16 mouse cellular contexts compared by ENCODE assay signal in genomic region chr13:71200656-71201055, GRCm38 (mm10).
DNase-seq lines count a peak whose midpoint lies in the region; ATAC-seq and TF ChIP-seq lines count a peak whose summit lies in the region.
"Had no signal": no experiment of that assay in that cellular context is flagged by ENCODE, and none has a peak within 500 bp of the region (broad histone marks: within the 10 kb centered on the region; RNA-seq: fewer than 3 reads in every experiment).

No protein-coding gene starts in this region.

- no peak overlapping the region for H3K9ac ChIP-seq in hindbrain, embryonic 13.5 days
- H3K9ac ChIP-seq: heart, embryonic 13.5 days had no signal

- no peak overlapping the region for H3K27ac ChIP-seq in kidney, adult 2 months (ENCODE audit: insufficient read depth, low read depth, low read length)
- H3K27ac ChIP-seq in hindbrain, embryonic 13.5 days: no peak overlapping the region
- H3K27ac ChIP-seq: heart, embryonic 13.5 days; stomach, postnatal 0 days had no signal

- 12% methylated on average over 3 of the region's 3 CpGs for WGBS in kidney, adult 2 months
- 36% methylated on average over 3 of the region's 3 CpGs for WGBS in hindbrain, embryonic 13.5 days

- ATAC-seq in hindbrain, embryonic 13.5 days (ENCODE audit: low FRiP score): 0 out of 2 replicates have a peak, but pooled peaks have one; percentile 32
- no peak for ATAC-seq in monocyte, adult 5-6 weeks (replicated peaks; ENCODE audit: insufficient number of reproducible peaks, low FRiP score, low TSS enrichment, poor library complexity, severe bottlenecking)

- no peaks in the 10 kb centered on the region for H3K4me1 ChIP-seq in kidney, adult 2 months (ENCODE audit: control insufficient read depth, insufficient read depth, low read length)
- H3K4me1 ChIP-seq in hindbrain, embryonic 13.5 days (replicated peaks): peaks cover 11% of the 10 kb centered on the region; the same call in 1 of the 2 replicates
- H3K4me1 ChIP-seq: heart, embryonic 13.5 days had no signal

- TF ChIP-seq CTCF in kidney, adult 2 months (conservative IDR thresholded peaks at IDR 0.05; ENCODE audit: insufficient read depth, insufficient read length, low read depth, low read length): no peak

- no peaks in the 10 kb centered on the region for H3K36me3 ChIP-seq in kidney, adult 2 months (ENCODE audit: control insufficient read depth, insufficient read depth, low read length)
- no peaks in the 10 kb centered on the region for H3K36me3 ChIP-seq in hindbrain, embryonic 13.5 days
- H3K36me3 ChIP-seq: heart, embryonic 13.5 days had no signal

- H3K27me3 ChIP-seq in kidney, adult 2 months (replicated peaks; ENCODE audit: control insufficient read depth, insufficient read depth, low read length): no peaks in the 10 kb centered on the region
- H3K27me3 ChIP-seq in hindbrain, embryonic 13.5 days: no peaks in the 10 kb centered on the region
- H3K27me3 ChIP-seq: heart, embryonic 13.5 days had no signal

- H3K4me2 ChIP-seq in hindbrain, embryonic 13.5 days: no peak overlapping the region
- H3K4me2 ChIP-seq: heart, embryonic 13.5 days had no signal

- no peak for TF ChIP-seq POLR2A in kidney, adult 2 months (IDR thresholded peaks at IDR 0.05; ENCODE audit: low read depth, low read length)

- H3K4me3 ChIP-seq in kidney, adult 2 months (ENCODE audit: insufficient read depth, low read depth, low read length): no peak overlapping the region
- no peak overlapping the region for H3K4me3 ChIP-seq in hindbrain, embryonic 13.5 days
- H3K4me3 ChIP-seq: heart, embryonic 13.5 days had no signal

- H3K9me3 ChIP-seq in hindbrain, embryonic 13.5 days: no peaks in the 10 kb centered on the region
- H3K9me3 ChIP-seq: heart, embryonic 13.5 days had no signal

- peak; percentile 15 for DNase-seq in embryo, embryonic 10.5 days (ENCODE audit: low spot score)
- no peak for DNase-seq in embryo, embryonic 9.5 days (ENCODE audit: extremely low spot score)
- peak; percentile 13 to 22 for DNase-seq in kidney, postnatal 4 days
- DNase-seq in kidney, adult 2 months: no peak
- DNase-seq in adipocyte (ENCODE audit: low spot score): peak; percentile 12
- no peak for DNase-seq in spleen, postnatal 14 days (ENCODE audit: low spot score in 2 of 2)
- DNase-seq: cerebellum, adult 8-10 months; embryo, embryonic 11 days; gastrocnemius, postnatal 25 days; layer of hippocampus, adult 9-11 months; lung, adult 2 months; thymus, postnatal 4 days had no signal

Comparison
In these comparisons a context has a peak if more than half of its experiments do, and no peak if none do; other contexts are left out.
1. DNase-seq: peak in embryo, embryonic 10.5 days (single experiment), kidney, postnatal 4 days (2 of 2) and adipocyte (single experiment); none in embryo, embryonic 9.5 days (single experiment), kidney, adult 2 months (single experiment) and spleen, postnatal 14 days (0 of 2).